Mouse (Mus musculus) stomach, postnatal 0 days (tissue): Measurements from ENCODE around the gene Dhh. TPM values are rescaled to one million over a fixed set of nuclear protein-coding genes. Genes with fewer than 3 reads are reported as not detected.

Source experiments
- ATAC-seq: fragments of 200-750 bp; cut with Nextera tagmentation; 2 replicates; pipeline ENCODE4 v1.8.0; 2017; ENCODE audit not compliant: low FRiP score, low TSS enrichment
- DNase-seq: peaks from one replicate; pipeline ENCODE4 v3.0.0-alpha.2; 2016; ENCODE audit warnings: low spot score
- H3K27ac ChIP-seq: fragments of 300-500 bp; sonication (generic); replicated peaks from 2 replicates; pipeline ENCODE4 v1.5.1; 2014; ENCODE audit warnings: mild to moderate bottlenecking, control low read depth
- H3K27me3 ChIP-seq: fragments of 300-500 bp; sonication (generic); 2 replicates; pipeline ENCODE4 v1.6.1; 2014; ENCODE audit warnings: low read length; ENCODE audit not compliant: control insufficient read depth, insufficient read depth
- H3K36me3 ChIP-seq: fragments of 300-500 bp; sonication (generic); 2 replicates; pipeline ENCODE4 v1.6.1; 2014; ENCODE audit warnings: low read length, mixed read lengths; ENCODE audit not compliant: control insufficient read depth, insufficient read depth
- H3K4me1 ChIP-seq: fragments of 300-500 bp; sonication (generic); replicated peaks from 2 replicates; pipeline ENCODE4 v1.6.1; 2014; ENCODE audit warnings: antibody characterized with exemption; ENCODE audit not compliant: control insufficient read depth, insufficient read depth
- H3K4me2 ChIP-seq: fragments of 300-500 bp; sonication (generic); replicated peaks from 2 replicates; pipeline ENCODE4 v1.6.1; 2014; ENCODE audit warnings: low read depth, mild to moderate bottlenecking, control low read depth, moderate library complexity
- H3K4me3 ChIP-seq: fragments of 300-500 bp; sonication (generic); 2 replicates; pipeline ENCODE4 v1.5.1; 2014; ENCODE audit warnings: low read depth, low read length, control low read depth
- H3K9ac ChIP-seq: fragments of 300-500 bp; sonication (generic); 2 replicates; pipeline ENCODE4 v1.6.1; 2014; ENCODE audit warnings: mild to moderate bottlenecking, low read length, control low read depth, mixed read lengths
- H3K9me3 ChIP-seq: fragments of 300-500 bp; sonication (generic); 2 replicates; pipeline ENCODE4 v1.6.1; 2016; ENCODE audit warnings: low read length; ENCODE audit not compliant: control insufficient read depth
- CTCF ChIP-seq: IDR thresholded peaks from 2 replicates; pipeline ENCODE4 v1.5.1; 2016; ENCODE audit warnings: antibody characterized with exemption, low read depth, mild to moderate bottlenecking, moderate library complexity
- EP300 ChIP-seq: optimal IDR thresholded peaks from 2 replicates; pipeline ENCODE3; 2016; ENCODE audit warnings: antibody characterized with exemption
- WGBS: fragments of 180-500 bp; shearing (Covaris S2); extraction: QIAGEN DNeasy Blood & Tissue Kit; methylation state at CpG from one replicate; pipeline ENCODE4 v1.1.7; 2014; 5-methylcytosine and 5-hydroxymethylcytosine counted together
- polyA plus RNA-seq: library from polyadenylated mRNA; unstranded; fragments of >200 nt; fragmentation: Nextera tagmentation; extraction: Ambion mirVana; gene quantifications from 2 replicates; pipeline ENCODE4 v1.2.1, GENCODE M21; 2015

Dhh gene
- polyA plus RNA-seq, 1 experiment from 2014 or later: 0.89 TPM

- 25% methylated on average over 6 of the region's 6 CpGs for WGBS
- DNase-seq: peak; percentile 59
- H3K36me3 ChIP-seq: peaks cover 35% of the 10 kb centered on the region
These were observed 31.0 kb downstream of the Dhh start for GRCm38 (mm10) chr15:98867321-98867720.

DNA sequence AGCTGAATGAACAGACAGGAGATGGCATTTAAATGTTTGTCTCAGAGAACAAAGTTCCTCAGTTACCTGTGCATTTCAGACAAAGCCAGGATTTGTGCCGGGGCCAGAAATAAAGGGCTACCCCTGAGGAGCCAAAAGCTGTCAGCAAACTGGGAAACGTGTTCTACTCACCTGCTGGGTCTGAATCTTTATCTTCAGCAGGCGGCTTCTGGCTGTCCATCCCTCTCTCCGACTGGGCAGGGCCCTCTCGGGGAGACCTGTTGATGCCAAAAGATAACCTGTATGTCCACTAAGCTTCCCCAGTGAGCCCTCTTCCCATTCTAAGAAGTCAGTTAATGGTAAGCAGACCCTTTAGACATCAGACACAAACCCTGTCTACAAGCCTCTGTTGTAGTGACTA lies 31.8 kb downstream of the Dhh start:
- H3K9me3 ChIP-seq: no peaks in the 10 kb centered on the region
- peaks cover 16% of the 10 kb centered on the region for H3K4me1 ChIP-seq
- no peaks in the 10 kb centered on the region for H3K27me3 ChIP-seq
- no peak overlapping the region for H3K27ac ChIP-seq
- no peak overlapping the region for H3K4me2 ChIP-seq
- no peak overlapping the region for H3K4me3 ChIP-seq
- H3K9ac ChIP-seq: no peak overlapping the region
- DNase-seq (no peak), ATAC-seq (no peak)
- 77% methylated on average over 5 of the region's 5 CpGs for WGBS
- peaks cover 43% of the 10 kb centered on the region for H3K36me3 ChIP-seq
- TF ChIP-seq EP300 (no peak), CTCF (no peak)

More at GRCm38 (mm10) chr15:98867321-98867720, 31.0 kb downstream of the Dhh start:
- Histone ChIP-seq H3K4me2 (peak overlapping the region; percentile 94), H3K9me3 (no peaks in the 10 kb centered on the region), H3K9ac (peak overlapping the region; percentile 35; the same call in 1 of the 2 replicates), H3K27ac (peak overlapping the region; percentile 49; the same call in 1 of the 2 replicates), H3K4me3 (peak overlapping the region; percentile 12; the same call in 1 of the 2 replicates), H3K27me3 (no peaks in the 10 kb centered on the region), H3K4me1 (peaks cover 16% of the 10 kb centered on the region)
- ATAC-seq: no peak
- TF ChIP-seq CTCF (no peak), EP300 (no peak)

- H3K27ac ChIP-seq: no peak overlapping the region
- H3K4me1 ChIP-seq: peaks cover 16% of the 10 kb centered on the region
- no peak overlapping the region for H3K9ac ChIP-seq
- no peak overlapping the region for H3K4me3 ChIP-seq
- no peak for DNase-seq
- H3K27me3 ChIP-seq: no peaks in the 10 kb centered on the region
- H3K4me2 ChIP-seq: no peak overlapping the region
- WGBS: 98% methylated on average over 8 of the region's 8 CpGs
- no peaks in the 10 kb centered on the region for H3K9me3 ChIP-seq
- no peak for ATAC-seq
- TF ChIP-seq CTCF: no peak
- TF ChIP-seq EP300: no peak
- H3K36me3 ChIP-seq: peaks cover 49% of the 10 kb centered on the region
These were observed 32.6 kb downstream of the Dhh start for GRCm38 (mm10) chr15:98865771-98866170.

GRCm38 (mm10) chr15:98864951-98865350 lies 33.4 kb downstream of the Dhh start:
- peaks cover 16% of the 10 kb centered on the region for H3K4me1 ChIP-seq
- peaks cover 56% of the 10 kb centered on the region for H3K36me3 ChIP-seq
- no peaks in the 10 kb centered on the region for H3K27me3 ChIP-seq
- H3K4me2 ChIP-seq: no peak overlapping the region
- H3K4me3 ChIP-seq: no peak overlapping the region
- TF ChIP-seq EP300 (no peak), CTCF (no peak)
- ATAC-seq: no peak
- no peak overlapping the region for H3K9ac ChIP-seq
- no peak overlapping the region for H3K27ac ChIP-seq
- DNase-seq: no peak
- H3K9me3 ChIP-seq: no peaks in the 10 kb centered on the region
- 93% methylated on average over 6 of the region's 6 CpGs for WGBS

DNA sequence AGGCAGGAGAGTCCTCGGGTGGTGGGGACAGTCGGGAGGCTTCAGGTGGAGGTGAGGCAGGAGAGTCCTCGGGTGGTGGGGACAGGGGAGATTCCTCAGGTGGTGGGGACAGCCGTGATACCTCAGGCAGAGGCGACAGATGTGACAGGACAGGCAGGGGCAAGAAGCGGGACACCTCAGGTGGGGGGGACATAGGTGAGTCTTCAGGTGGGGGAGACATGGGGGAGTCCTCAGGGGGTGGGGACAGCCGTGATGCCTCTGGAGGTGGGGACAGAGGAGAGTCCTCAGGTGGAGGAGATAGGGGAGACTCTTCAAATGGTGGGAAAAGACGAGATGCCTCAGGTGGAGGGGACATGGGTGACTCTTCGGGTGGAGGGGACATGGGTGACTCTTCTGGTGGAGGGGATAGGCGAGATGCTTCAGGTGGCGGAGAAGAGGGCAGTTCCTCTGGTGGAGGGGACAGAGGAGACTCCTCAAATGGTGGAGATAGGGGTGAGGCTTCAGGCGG lies 34.8 kb downstream of the Dhh start:
- Histone ChIP-seq H3K4me1 (peaks cover 8% of the 10 kb centered on the region), H3K9me3 (no peaks in the 10 kb centered on the region), H3K9ac (no peak overlapping the region), H3K27ac (no peak overlapping the region), H3K27me3 (no peaks in the 10 kb centered on the region), H3K4me2 (no peak overlapping the region), H3K36me3 (peaks cover 66% of the 10 kb centered on the region), H3K4me3 (no peak overlapping the region)
- ATAC-seq: no peak
- WGBS: 90% methylated on average over 12 of the region's 12 CpGs
- DNase-seq: no peak
- TF ChIP-seq EP300 (no peak), CTCF (no peak)

- DNase-seq (no peak), ATAC-seq (0 out of 2 replicates have a peak, but pooled peaks have one; percentile 20)
- no peak overlapping the region for H3K27ac ChIP-seq
- TF ChIP-seq EP300 (no peak), CTCF (no peak)
- no peaks in the 10 kb centered on the region for H3K27me3 ChIP-seq
- no peak overlapping the region for H3K4me2 ChIP-seq
- no peak overlapping the region for H3K9ac ChIP-seq
- H3K36me3 ChIP-seq: peaks cover 81% of the 10 kb centered on the region
- H3K9me3 ChIP-seq: no peaks in the 10 kb centered on the region
- WGBS: 80% methylated on average over 21 of the region's 21 CpGs
- H3K4me1 ChIP-seq: no peaks in the 10 kb centered on the region
- H3K4me3 ChIP-seq: no peak overlapping the region
These were observed 36.5 kb downstream of the Dhh start for GRCm38 (mm10) chr15:98861701-98862410.
